Mouse (Mus musculus) kidney, adult 2 months (tissue): ENCODE measurements around the gene Khnyn.

Experiments
- CTCF ChIP-seq: fragments of 200-500 bp; conservative IDR thresholded peaks from 2 replicates; pipeline ENCODE4 v1.5.1; 2011; ENCODE audit warnings: low read depth, mild to moderate bottlenecking, control low read depth, low read length, moderate library complexity, mixed read lengths; ENCODE audit not compliant: insufficient read depth, insufficient read length
- POLR2A ChIP-seq: fragments of 200-500 bp; IDR thresholded peaks from one replicate; pipeline ENCODE4 v1.6.1; 2011; ENCODE audit warnings: low read depth, low read length, control low read depth

DNA sequence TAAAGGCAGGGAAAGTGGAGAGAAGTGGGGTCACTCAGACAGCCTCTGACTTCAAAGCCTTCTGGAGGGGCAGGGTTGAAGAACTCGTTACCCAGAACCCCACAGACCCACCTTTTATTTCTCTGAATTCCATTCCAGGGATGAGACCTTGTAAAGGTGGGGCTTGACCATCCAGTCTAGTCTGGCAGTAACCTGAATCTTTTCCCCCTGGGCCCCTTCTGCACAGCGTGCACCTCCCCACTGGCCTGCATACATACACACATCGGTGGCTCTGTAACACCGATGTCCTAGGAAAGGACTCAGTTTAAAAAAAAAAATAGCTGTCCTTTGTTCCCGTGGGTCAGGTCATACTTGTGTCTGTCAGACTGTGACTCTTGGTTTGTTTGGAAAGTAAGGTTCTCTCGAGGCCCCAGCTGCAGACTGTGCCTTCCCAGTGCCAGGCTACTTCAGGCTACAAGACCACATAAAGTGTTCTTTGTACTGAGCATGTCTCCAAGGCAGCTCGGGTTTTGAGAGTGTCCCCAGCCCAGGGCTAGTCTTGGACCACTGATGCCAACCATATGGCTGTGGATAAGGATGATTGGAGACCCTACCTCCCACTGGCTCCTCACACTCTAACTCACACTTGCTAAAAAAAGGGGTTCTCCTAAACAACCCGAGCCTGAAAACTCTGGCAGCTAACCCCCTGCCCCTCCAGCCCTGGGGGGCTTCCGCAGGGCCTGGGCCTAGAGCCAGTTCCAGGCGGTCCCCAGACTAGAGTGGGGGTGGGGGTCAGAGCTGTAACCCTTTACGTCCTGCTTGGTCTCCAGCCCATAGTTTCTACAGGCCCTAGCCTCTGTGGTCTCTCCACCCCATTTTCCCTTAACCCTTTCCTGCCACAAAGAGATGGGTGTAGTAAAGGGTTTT is 31.8 kb upstream of the Khnyn start:
- TF ChIP-seq CTCF (no peak), POLR2A (no peak)
